Mouse (Mus musculus) liver, embryonic 16.5 days (tissue): ENCODE results near the gene Ifnl3. TPM values are rescaled to one million over a fixed set of nuclear protein-coding genes. Genes with fewer than 3 reads are reported as not detected.
A peak's percentile ranks its signal among the peaks of the same experiment; 100 is the strongest.

Experiments
- ATAC-seq: fragments of 200-750 bp; cut with Nextera tagmentation; 2 replicates; pipeline ENCODE4 v1.8.0; 2017; ENCODE audit warnings: low read depth, mild to moderate bottlenecking, moderate number of reproducible peaks, moderate library complexity
- H3K27ac ChIP-seq: fragments of 300-500 bp; sonication (generic); 2 replicates; pipeline ENCODE4 v1.5.1; 2014; ENCODE audit warnings: mild to moderate bottlenecking, low read length
- H3K27me3 ChIP-seq: fragments of 300-500 bp; sonication (generic); 2 replicates; pipeline ENCODE4 v1.6.1; 2014; ENCODE audit warnings: low read depth, low read length, mixed read lengths; ENCODE audit not compliant: control insufficient read depth, insufficient read depth
- H3K36me3 ChIP-seq: fragments of 300-500 bp; sonication (generic); 2 replicates; pipeline ENCODE4 v1.6.1; 2014; ENCODE audit warnings: mild to moderate bottlenecking; ENCODE audit not compliant: control insufficient read depth, insufficient read depth
- H3K4me1 ChIP-seq: fragments of 300-500 bp; sonication (generic); 2 replicates; pipeline ENCODE4 v1.6.1; 2014; ENCODE audit warnings: low read depth, low read length, mixed read lengths; ENCODE audit not compliant: control insufficient read depth
- H3K4me2 ChIP-seq: fragments of 300-500 bp; sonication (generic); 2 replicates; pipeline ENCODE4 v1.6.1; 2014; ENCODE audit warnings: low read depth, low read length, mixed read lengths
- H3K4me3 ChIP-seq: fragments of 300-500 bp; sonication (generic); 2 replicates; pipeline ENCODE4 v1.5.1; 2014; ENCODE audit warnings: low read depth, mild to moderate bottlenecking, low read length
- H3K9ac ChIP-seq: fragments of 300-500 bp; sonication (generic); 2 replicates; pipeline ENCODE4 v1.6.1; 2014; ENCODE audit warnings: low read depth, low read length
- H3K9me3 ChIP-seq: fragments of 300-500 bp; sonication (generic); replicated peaks from 2 replicates; pipeline ENCODE4 v1.6.1; 2016; ENCODE audit warnings: low read length; ENCODE audit not compliant: control insufficient read depth
- WGBS: fragments of 180-500 bp; shearing (Covaris S2); extraction: QIAGEN DNeasy Blood & Tissue Kit; methylation state at CpG from one replicate; pipeline ENCODE4 v1.1.7; 2014; ENCODE audit not compliant: insufficient replicate concordance; 5-methylcytosine and 5-hydroxymethylcytosine counted together
- microRNA-seq: library from miRNA; unstranded; fragments of <30 nt; microRNA quantifications from one replicate; pipeline ENCODE4, GENCODE M21; 2016
- polyA plus RNA-seq: library from polyadenylated mRNA; unstranded; fragments of >200 nt; fragmentation: Nextera tagmentation; extraction: Ambion mirVana; gene quantifications from 2 replicates; pipeline ENCODE4 v1.2.1, GENCODE M21; 2015

Gene Ifnl3
- polyA plus RNA-seq, 1 experiment from 2014 or later: not detected

DNA sequence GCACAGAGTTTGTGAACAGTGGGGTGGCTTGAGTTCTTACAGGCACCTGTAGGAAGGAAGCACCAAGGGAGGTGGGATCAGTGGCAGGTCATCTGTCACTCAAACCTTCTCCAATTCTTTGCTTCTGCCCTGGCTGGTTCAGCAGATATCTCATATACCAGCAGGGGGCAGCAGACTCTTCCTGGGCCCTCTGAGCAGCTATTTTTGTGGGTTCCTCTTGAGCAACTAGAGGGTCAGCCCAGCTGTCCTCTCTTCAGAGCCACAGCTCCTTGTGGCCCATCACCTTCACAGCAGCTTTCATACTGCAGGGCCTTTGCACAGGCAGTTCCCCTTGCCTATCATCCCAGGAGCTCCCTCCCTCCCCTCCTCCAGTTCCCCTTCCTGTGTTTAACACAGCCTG is 45.6 kb downstream of the Ifnl3 start:
- H3K27me3 ChIP-seq: no peaks in the 10 kb centered on the region
- ATAC-seq: no peak; the same call in 1 of the 2 replicates
- H3K4me1 ChIP-seq: peaks cover 27% of the 10 kb centered on the region
- no peak overlapping the region for H3K4me2 ChIP-seq
- no peak overlapping the region for H3K4me3 ChIP-seq
- peaks cover 42% of the 10 kb centered on the region for H3K36me3 ChIP-seq
- H3K9me3 ChIP-seq: no peaks in the 10 kb centered on the region
- no peak overlapping the region for H3K9ac ChIP-seq
- H3K27ac ChIP-seq: no peak overlapping the region

DNA sequence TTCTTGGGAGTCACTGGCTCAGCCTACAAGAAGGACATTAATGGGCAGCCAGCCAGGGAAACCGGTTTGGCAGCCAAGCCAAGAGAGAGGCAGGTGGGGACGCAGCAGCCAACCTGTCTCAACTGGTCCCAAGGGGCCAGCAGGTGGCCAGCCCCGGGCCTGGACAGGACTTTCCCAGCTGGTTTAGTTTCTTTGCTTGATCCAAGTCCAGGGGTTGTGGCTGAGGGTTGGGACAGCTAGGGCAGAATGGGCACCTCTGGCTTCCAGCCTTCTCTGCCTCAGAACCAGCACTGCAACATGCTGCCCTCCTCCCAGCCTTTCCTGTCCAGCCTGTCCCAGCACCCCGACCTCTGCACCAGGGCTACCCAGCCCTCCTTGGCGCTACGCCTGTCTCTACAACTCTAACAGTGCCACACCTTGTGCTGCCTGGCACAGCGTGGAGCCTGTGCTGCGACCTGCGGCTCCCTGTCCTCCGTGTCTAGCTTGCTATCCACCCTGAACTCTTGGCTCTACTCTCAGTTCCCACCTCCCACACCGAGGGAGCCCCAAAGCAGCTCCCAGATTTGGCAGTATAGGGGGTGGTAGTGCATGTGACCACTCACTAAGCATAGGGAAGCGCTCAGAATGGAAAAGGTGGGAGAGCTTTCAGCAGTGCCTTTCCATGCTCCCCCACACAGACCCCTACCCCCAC is 47.8 kb downstream of the Ifnl3 start:
- Histone ChIP-seq H3K27ac (no peak overlapping the region), H3K4me1 (peaks cover 49% of the 10 kb centered on the region), H3K27me3 (no peaks in the 10 kb centered on the region), H3K36me3 (peaks cover 23% of the 10 kb centered on the region), H3K4me2 (no peak overlapping the region), H3K9ac (no peak overlapping the region), H3K4me3 (no peak overlapping the region), H3K9me3 (no peaks in the 10 kb centered on the region)
- 68% methylated on average over 12 of the region's 12 CpGs for WGBS
- ATAC-seq: no peak; the same call in 1 of the 2 replicates

DNA sequence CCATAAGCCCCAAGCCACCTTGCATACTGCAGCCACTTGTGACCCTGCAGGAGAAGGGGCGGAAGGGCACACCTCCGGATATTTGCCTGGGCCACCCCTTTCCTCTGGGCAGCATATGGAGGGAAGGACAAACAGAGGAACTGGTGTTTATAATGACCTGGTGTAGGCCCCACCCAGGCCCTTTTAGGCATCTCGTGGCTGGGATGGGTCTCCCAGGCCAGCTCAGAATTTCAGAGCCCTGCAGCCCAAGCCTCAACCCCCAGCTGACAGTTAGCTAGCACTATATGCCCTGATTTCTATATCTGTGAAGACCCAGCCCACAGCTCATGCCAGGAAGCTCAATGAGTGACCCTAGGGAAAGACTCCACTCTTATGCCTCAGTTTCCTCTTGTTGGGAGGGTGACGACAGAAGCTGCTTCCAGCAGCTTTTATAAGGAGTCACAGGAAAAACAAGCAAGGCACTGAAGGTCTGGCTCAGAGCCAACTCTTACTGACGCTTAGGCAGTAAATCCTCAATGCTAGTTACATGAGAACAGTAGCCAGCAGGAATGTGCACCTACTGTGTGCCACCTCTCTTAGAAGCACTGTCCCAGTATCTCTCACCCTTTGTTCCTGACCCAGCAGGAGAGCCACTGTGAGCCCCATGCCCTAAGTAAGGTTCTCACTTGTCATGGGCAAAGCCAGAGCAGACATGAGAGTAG is 48.5 kb downstream of the Ifnl3 start:
- ATAC-seq: no peak
- Histone ChIP-seq H3K27ac (no peak overlapping the region), H3K36me3 (peaks cover 20% of the 10 kb centered on the region), H3K27me3 (no peaks in the 10 kb centered on the region), H3K4me2 (no peak overlapping the region), H3K9ac (no peak overlapping the region), H3K9me3 (no peaks in the 10 kb centered on the region), H3K4me3 (no peak overlapping the region), H3K4me1 (peaks cover 56% of the 10 kb centered on the region)
- 57% methylated on average over 5 of the region's 5 CpGs for WGBS

DNA sequence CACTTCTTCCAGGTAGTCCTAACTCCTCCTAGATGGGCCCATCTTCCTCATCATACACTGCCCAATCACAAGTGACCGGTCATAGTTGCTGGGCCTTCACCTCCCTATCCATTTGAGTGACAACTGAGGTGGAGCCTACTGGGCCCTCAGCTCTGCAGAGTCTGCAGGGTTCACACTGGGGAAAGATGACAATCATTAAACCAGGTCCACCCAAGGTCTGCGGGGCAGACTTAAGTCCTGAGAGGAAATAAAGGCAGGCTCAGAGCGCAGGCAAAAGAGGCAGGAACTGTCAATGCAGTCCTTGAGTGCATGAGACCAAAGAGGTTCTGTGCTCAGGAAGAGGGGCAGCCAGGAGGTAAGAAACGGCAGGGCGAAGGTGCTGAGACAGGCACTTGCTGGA is 50.1 kb downstream of the Ifnl3 start:
- H3K4me3 ChIP-seq: no peak overlapping the region
- no peak overlapping the region for H3K4me2 ChIP-seq
- no peaks in the 10 kb centered on the region for H3K9me3 ChIP-seq
- no peak overlapping the region for H3K27ac ChIP-seq
- no peaks in the 10 kb centered on the region for H3K27me3 ChIP-seq
- H3K9ac ChIP-seq: no peak overlapping the region
- no peak for ATAC-seq
- peaks cover 72% of the 10 kb centered on the region for H3K4me1 ChIP-seq
- peaks cover 6% of the 10 kb centered on the region for H3K36me3 ChIP-seq
- 66% methylated on average over 5 of the region's 5 CpGs for WGBS

DNA sequence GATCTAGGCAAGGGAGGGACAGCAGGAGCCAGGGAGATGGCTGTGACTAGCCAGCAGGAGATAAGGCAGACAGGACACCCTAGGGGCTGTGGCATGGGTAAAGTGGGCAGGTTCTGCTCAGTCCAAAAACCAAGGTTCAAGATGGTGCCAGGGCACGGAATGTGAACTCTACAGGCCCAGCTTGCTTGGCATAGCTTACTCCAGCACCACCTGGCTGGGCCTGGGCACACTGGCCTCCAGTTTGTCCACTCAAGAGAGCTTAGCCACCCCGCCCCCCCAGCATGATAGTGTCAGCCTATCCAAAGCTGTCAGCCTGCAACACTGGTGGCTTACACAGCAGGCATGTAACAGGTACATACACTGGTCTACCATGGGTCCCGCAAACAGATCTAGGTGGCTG is 50.6 kb downstream of the Ifnl3 start:
- no peak overlapping the region for H3K9ac ChIP-seq
- H3K27me3 ChIP-seq: no peaks in the 10 kb centered on the region
- H3K27ac ChIP-seq: 0 out of 2 replicates have a peak overlapping the region, but pooled peaks have one; percentile 16
- peaks cover 2% of the 10 kb centered on the region; the same call in 1 of the 2 replicates for H3K36me3 ChIP-seq
- ATAC-seq: no peak
- H3K4me3 ChIP-seq: no peak overlapping the region
- H3K9me3 ChIP-seq: no peaks in the 10 kb centered on the region
- WGBS: 70% methylated on average over 3 of the region's 3 CpGs
- peaks cover 77% of the 10 kb centered on the region for H3K4me1 ChIP-seq
- no peak overlapping the region for H3K4me2 ChIP-seq

Small RNAs within 50 kb of the gene (microRNA-seq; reads per million reads assigned to microRNA genes)
- gene Mir7049: 3.0 reads per million, percentile 8 among the genes with 10 or more reads in this experiment

Other genes with a start within 250 kb of the Ifnl3 start
- gene Eid2b, start 245.1 kb upstream of the Ifnl3 start, polyA plus RNA-seq: 1.3 and 1.6 TPM in 2 replicates
- gene Selenov, start 231.7 kb upstream of the Ifnl3 start, polyA plus RNA-seq: not detected in 2 replicates
- not detected in 2 replicates for gene Dll3, start 220.6 kb upstream of the Ifnl3 start, polyA plus RNA-seq
- 66.1 and 67.9 TPM in 2 replicates for gene Timm50, start 210.8 kb upstream of the Ifnl3 start, polyA plus RNA-seq
- 31.3 and 34.0 TPM in 2 replicates for gene Supt5, start 184.1 kb upstream of the Ifnl3 start, polyA plus RNA-seq
- 531 and 598 TPM in 2 replicates for gene Rps16, start 172.2 kb upstream of the Ifnl3 start, polyA plus RNA-seq
- gene Plekhg2, start 150.2 kb upstream of the Ifnl3 start, polyA plus RNA-seq: 4.8 and 6.3 TPM in 2 replicates
- 7.9 and 10.8 TPM in 2 replicates for gene Zfp36, start 142.6 kb upstream of the Ifnl3 start, polyA plus RNA-seq
- 20.5 and 21.6 TPM in 2 replicates for gene Med29, start 130.1 kb upstream of the Ifnl3 start, polyA plus RNA-seq
- gene Paf1, start 129.9 kb upstream of the Ifnl3 start, polyA plus RNA-seq: 24.7 and 25.8 TPM in 2 replicates
- gene Gmfg, start 85.4 kb upstream of the Ifnl3 start, polyA plus RNA-seq: 35.6 and 38.6 TPM in 2 replicates
- 0.12 and 0.15 TPM in 2 replicates for gene Lrfn1, start 70.9 kb upstream of the Ifnl3 start, polyA plus RNA-seq
- gene Ifnl2, start 12.4 kb upstream of the Ifnl3 start, polyA plus RNA-seq: not detected in 2 replicates
- 0.53 and 2.5 TPM in 2 replicates for gene Sycn, start 18.0 kb downstream of the Ifnl3 start, polyA plus RNA-seq
- not detected in 2 replicates for gene Nccrp1, start 24.4 kb downstream of the Ifnl3 start, polyA plus RNA-seq
- 2.5 and 3.5 TPM in 2 replicates for gene Samd4b, start 75.3 kb downstream of the Ifnl3 start, polyA plus RNA-seq
- 16.4 and 17.5 TPM in 2 replicates for gene Pak4, start 75.3 kb downstream of the Ifnl3 start, polyA plus RNA-seq
- gene Acp7, start 108.5 kb downstream of the Ifnl3 start, polyA plus RNA-seq: not detected in 2 replicates
- 0.29 and 0.34 TPM in 2 replicates for gene Fbxo27, start 170.0 kb downstream of the Ifnl3 start, polyA plus RNA-seq
- 1.0 and 1.3 TPM in 2 replicates for gene Fbxo17, start 194.0 kb downstream of the Ifnl3 start, polyA plus RNA-seq
- 73.3 and 73.7 TPM in 2 replicates for gene Mrps12, start 219.0 kb downstream of the Ifnl3 start, polyA plus RNA-seq
- gene Sars2, start 219.2 kb downstream of the Ifnl3 start, polyA plus RNA-seq: 10.5 and 11.2 TPM in 2 replicates
- not detected in 2 replicates for gene Ccer2, start 233.3 kb downstream of the Ifnl3 start, polyA plus RNA-seq
- gene Sirt2, start 243.9 kb downstream of the Ifnl3 start, polyA plus RNA-seq: 24.1 and 28.0 TPM in 2 replicates
- 29.3 TPM in 2 replicates for gene Nfkbib, start 244.7 kb downstream of the Ifnl3 start, polyA plus RNA-seq